Mouse (Mus musculus): ENCODE measurements around the gene Tcf12. TPM values are rescaled to one million over a fixed set of nuclear protein-coding genes. Genes with fewer than 3 reads are reported as not detected.

Tcf12 gene
- polyA plus RNA-seq, 1 experiment from 2014 or later: 191 TPM

- H3K9ac ChIP-seq (ENCODE audit: low read length): no peak overlapping the region
- H3K9me3 ChIP-seq (ENCODE audit: control insufficient read depth, low read length): no peaks in the 10 kb centered on the region
- no peaks in the 10 kb centered on the region for H3K27me3 ChIP-seq (ENCODE audit: control insufficient read depth, insufficient read depth, low read length)
- ATAC-seq (ENCODE audit: insufficient number of reproducible peaks, low FRiP score, low TSS enrichment, low read depth): no peak
- H3K36me3 ChIP-seq (ENCODE audit: control insufficient read depth, insufficient read depth, low read length): peaks cover 3% of the 10 kb centered on the region; the same call in 1 of the 2 replicates
- H3K4me1 ChIP-seq (ENCODE audit: control insufficient read depth, insufficient read depth, low read length): no peaks in the 10 kb centered on the region
- H3K4me2 ChIP-seq (ENCODE audit: low read depth, severe bottlenecking): no peak overlapping the region
- no peak overlapping the region for H3K4me3 ChIP-seq (ENCODE audit: low read depth, low read length)
- 87% methylated on average over 2 of the region's 2 CpGs for WGBS
- DNase-seq (ENCODE audit: low spot score): no peak
- H3K27ac ChIP-seq (replicated peaks; ENCODE audit: low read depth, low read length): no peak overlapping the region
Measured at GRCm38 (mm10) chr9:72098056-72098455, 13.6 kb downstream of the Tcf12 start.

GRCm38 (mm10) chr9:72097083-72097482 lies 14.6 kb downstream of the Tcf12 start:
- Histone ChIP-seq H3K27me3 (ENCODE audit: control insufficient read depth, insufficient read depth, low read length) (no peaks in the 10 kb centered on the region), H3K4me1 (ENCODE audit: control insufficient read depth, insufficient read depth, low read length) (no peaks in the 10 kb centered on the region), H3K36me3 (ENCODE audit: control insufficient read depth, insufficient read depth, low read length) (peaks cover 3% of the 10 kb centered on the region; the same call in 1 of the 2 replicates), H3K4me3 (ENCODE audit: low read depth, low read length) (no peak overlapping the region), H3K9me3 (ENCODE audit: control insufficient read depth, low read length) (no peaks in the 10 kb centered on the region), H3K4me2 (ENCODE audit: low read depth, severe bottlenecking) (no peak overlapping the region), H3K9ac (ENCODE audit: low read length) (no peak overlapping the region), H3K27ac (replicated peaks; ENCODE audit: low read depth, low read length) (no peak overlapping the region)
- DNase-seq (ENCODE audit: low spot score) (no peak), ATAC-seq (ENCODE audit: insufficient number of reproducible peaks, low FRiP score, low TSS enrichment, low read depth) (no peak)
- WGBS: 92% methylated on average over 2 of the region's 2 CpGs

- DNase-seq (ENCODE audit: low spot score) (peak; percentile 32), ATAC-seq (ENCODE audit: insufficient number of reproducible peaks, low FRiP score, low TSS enrichment, low read depth) (no peak)
- Histone ChIP-seq H3K27me3 (ENCODE audit: control insufficient read depth, insufficient read depth, low read length) (no peaks in the 10 kb centered on the region), H3K36me3 (ENCODE audit: control insufficient read depth, insufficient read depth, low read length) (peaks cover 3% of the 10 kb centered on the region; the same call in 1 of the 2 replicates), H3K4me2 (ENCODE audit: low read depth, severe bottlenecking) (no peak overlapping the region), H3K4me3 (ENCODE audit: low read depth, low read length) (no peak overlapping the region), H3K27ac (replicated peaks; ENCODE audit: low read depth, low read length) (no peak overlapping the region), H3K9me3 (ENCODE audit: control insufficient read depth, low read length) (no peaks in the 10 kb centered on the region), H3K4me1 (ENCODE audit: control insufficient read depth, insufficient read depth, low read length) (no peaks in the 10 kb centered on the region), H3K9ac (ENCODE audit: low read length) (no peak overlapping the region)
- WGBS: 87% methylated on average over 5 of the region's 5 CpGs
Measured at GRCm38 (mm10) chr9:72094675-72095074, 17.0 kb downstream of the Tcf12 start.

- Histone ChIP-seq H3K27me3 (ENCODE audit: control insufficient read depth, insufficient read depth, low read length) (no peaks in the 10 kb centered on the region), H3K4me1 (ENCODE audit: control insufficient read depth, insufficient read depth, low read length) (no peaks in the 10 kb centered on the region), H3K27ac (replicated peaks; ENCODE audit: low read depth, low read length) (no peak overlapping the region), H3K4me3 (ENCODE audit: low read depth, low read length) (no peak overlapping the region), H3K36me3 (ENCODE audit: control insufficient read depth, insufficient read depth, low read length) (peaks cover 3% of the 10 kb centered on the region; the same call in 1 of the 2 replicates), H3K9ac (ENCODE audit: low read length) (no peak overlapping the region), H3K4me2 (ENCODE audit: low read depth, severe bottlenecking) (no peak overlapping the region), H3K9me3 (ENCODE audit: control insufficient read depth, low read length) (no peaks in the 10 kb centered on the region)
- ATAC-seq (ENCODE audit: insufficient number of reproducible peaks, low FRiP score, low TSS enrichment, low read depth): no peak
- WGBS: 90% methylated on average over 1 of the region's 1 CpGs
- no peak for DNase-seq (ENCODE audit: low spot score)
Measured at GRCm38 (mm10) chr9:72092191-72092590, 19.5 kb downstream of the Tcf12 start.

- no peak for ATAC-seq (ENCODE audit: insufficient number of reproducible peaks, low FRiP score, low TSS enrichment, low read depth)
- WGBS: 90% methylated on average over 3 of the region's 3 CpGs
Measured at GRCm38 (mm10) chr9:72088893-72089611, 22.6 kb downstream of the Tcf12 start.

GRCm38 (mm10) chr9:72085017-72085416 lies 26.7 kb downstream of the Tcf12 start:
- Histone ChIP-seq H3K27ac (replicated peaks; ENCODE audit: low read depth, low read length) (no peak overlapping the region), H3K9me3 (ENCODE audit: control insufficient read depth, low read length) (no peaks in the 10 kb centered on the region), H3K9ac (ENCODE audit: low read length) (no peak overlapping the region), H3K27me3 (ENCODE audit: control insufficient read depth, insufficient read depth, low read length) (no peaks in the 10 kb centered on the region), H3K4me2 (ENCODE audit: low read depth, severe bottlenecking) (no peak overlapping the region), H3K4me3 (ENCODE audit: low read depth, low read length) (no peak overlapping the region), H3K36me3 (ENCODE audit: control insufficient read depth, insufficient read depth, low read length) (no peaks in the 10 kb centered on the region), H3K4me1 (ENCODE audit: control insufficient read depth, insufficient read depth, low read length) (peaks cover 2% of the 10 kb centered on the region; the same call in 1 of the 2 replicates)
- WGBS: 60% methylated on average over 3 of the region's 3 CpGs
- ATAC-seq (ENCODE audit: insufficient number of reproducible peaks, low FRiP score, low TSS enrichment, low read depth) (no peak), DNase-seq (ENCODE audit: low spot score) (no peak)

More at GRCm38 (mm10) chr9:72088893-72089611, 22.6 kb downstream of the Tcf12 start:
- no peak overlapping the region for H3K9ac ChIP-seq (ENCODE audit: low read length)
- peaks cover 2% of the 10 kb centered on the region; the same call in 1 of the 2 replicates for H3K4me1 ChIP-seq (ENCODE audit: control insufficient read depth, insufficient read depth, low read length)
- no peak overlapping the region for H3K27ac ChIP-seq (replicated peaks; ENCODE audit: low read depth, low read length)
- no peaks in the 10 kb centered on the region for H3K27me3 ChIP-seq (ENCODE audit: control insufficient read depth, insufficient read depth, low read length)
- DNase-seq (ENCODE audit: low spot score): no peak
- H3K9me3 ChIP-seq (ENCODE audit: control insufficient read depth, low read length): no peaks in the 10 kb centered on the region
- no peaks in the 10 kb centered on the region for H3K36me3 ChIP-seq (ENCODE audit: control insufficient read depth, insufficient read depth, low read length)
- no peak overlapping the region for H3K4me3 ChIP-seq (ENCODE audit: low read depth, low read length)
- H3K4me2 ChIP-seq (ENCODE audit: low read depth, severe bottlenecking): no peak overlapping the region

- Histone ChIP-seq H3K4me1 (ENCODE audit: control insufficient read depth, insufficient read depth, low read length) (peaks cover 2% of the 10 kb centered on the region; the same call in 1 of the 2 replicates), H3K9me3 (ENCODE audit: control insufficient read depth, low read length) (no peaks in the 10 kb centered on the region), H3K27me3 (ENCODE audit: control insufficient read depth, insufficient read depth, low read length) (no peaks in the 10 kb centered on the region), H3K36me3 (ENCODE audit: control insufficient read depth, insufficient read depth, low read length) (no peaks in the 10 kb centered on the region), H3K4me3 (ENCODE audit: low read depth, low read length) (no peak overlapping the region), H3K9ac (ENCODE audit: low read length) (no peak overlapping the region), H3K4me2 (ENCODE audit: low read depth, severe bottlenecking) (no peak overlapping the region), H3K27ac (replicated peaks; ENCODE audit: low read depth, low read length) (no peak overlapping the region)
- DNase-seq (ENCODE audit: low spot score): no peak
- no peak for ATAC-seq (ENCODE audit: insufficient number of reproducible peaks, low FRiP score, low TSS enrichment, low read depth)
Measured at GRCm38 (mm10) chr9:72084131-72084530, 27.5 kb downstream of the Tcf12 start.

GRCm38 (mm10) chr9:72076158-72076557 lies 35.5 kb downstream of the Tcf12 start:
- Histone ChIP-seq H3K36me3 (ENCODE audit: control insufficient read depth, insufficient read depth, low read length) (no peaks in the 10 kb centered on the region), H3K27ac (replicated peaks; ENCODE audit: low read depth, low read length) (no peak overlapping the region), H3K4me2 (ENCODE audit: low read depth, severe bottlenecking) (no peak overlapping the region), H3K4me3 (ENCODE audit: low read depth, low read length) (no peak overlapping the region), H3K9ac (ENCODE audit: low read length) (no peak overlapping the region), H3K4me1 (ENCODE audit: control insufficient read depth, insufficient read depth, low read length) (no peaks in the 10 kb centered on the region), H3K9me3 (ENCODE audit: control insufficient read depth, low read length) (no peaks in the 10 kb centered on the region), H3K27me3 (ENCODE audit: control insufficient read depth, insufficient read depth, low read length) (no peaks in the 10 kb centered on the region)
- ATAC-seq (ENCODE audit: insufficient number of reproducible peaks, low FRiP score, low TSS enrichment, low read depth): no peak
- no peak for DNase-seq (ENCODE audit: low spot score)

- no peak overlapping the region for H3K4me3 ChIP-seq (ENCODE audit: low read depth, low read length)
- H3K4me2 ChIP-seq (ENCODE audit: low read depth, severe bottlenecking): no peak overlapping the region
- H3K9me3 ChIP-seq (ENCODE audit: control insufficient read depth, low read length): no peaks in the 10 kb centered on the region
- no peak overlapping the region for H3K27ac ChIP-seq (replicated peaks; ENCODE audit: low read depth, low read length)
- H3K9ac ChIP-seq (ENCODE audit: low read length): no peak overlapping the region
- ATAC-seq (ENCODE audit: insufficient number of reproducible peaks, low FRiP score, low TSS enrichment, low read depth) (no peak), DNase-seq (ENCODE audit: low spot score) (no peak)
- no peaks in the 10 kb centered on the region for H3K4me1 ChIP-seq (ENCODE audit: control insufficient read depth, insufficient read depth, low read length)
- no peaks in the 10 kb centered on the region for H3K27me3 ChIP-seq (ENCODE audit: control insufficient read depth, insufficient read depth, low read length)
- no peaks in the 10 kb centered on the region for H3K36me3 ChIP-seq (ENCODE audit: control insufficient read depth, insufficient read depth, low read length)
Measured at GRCm38 (mm10) chr9:72066151-72066550, 45.5 kb downstream of the Tcf12 start.

All from limb, embryonic 11.5 days (tissue).